Mouse (Mus musculus) heart, adult 18-20 months (tissue): ENCODE results near the gene Gm11009. TPM values are rescaled to one million over a fixed set of nuclear protein-coding genes. Genes with fewer than 3 reads are reported as not detected.
"Not testable (repeated sequence)": the region's sequence is repeated elsewhere in the genome, so short reads cannot be mapped to it uniquely, and the experiment has no call there.

Experiments used
- DNase-seq, 2 experiments: peaks; one replicate each; pipeline ENCODE4 v3.0.0; 2021 to 2022; ENCODE audit warnings: mixed read lengths in 1 of 2
- long read RNA-seq, 2 experiments: library from polyadenylated mRNA; stranded (forward); transcript quantifications; one replicate each; pipeline ENCODE4 v2.0.0; 2021
- total RNA-seq, 2 experiments: library from RNA; stranded (reverse); gene quantifications; 2 replicates each; pipeline ENCODE4 v1.2.3; 2021

Gm11009 gene
- total RNA-seq = not detected
- long read RNA-seq, experiment 1 = 0 reads
- long read RNA-seq, experiment 2 = 0 reads

GRCm38 (mm10) chr2:176319394-176319793 is at the start of gene Gm11009:
Gene Gm11009, minus strand, starts transcription at chr2:176319494.
- not testable (repeated sequence) for DNase-seq

Other genes starting within 250 kb of the Gm11009 start
- gene Gm2004, start 169.7 kb downstream of the Gm11009 start, total RNA-seq = 10 to 100 TPM in 1 of 2 experiments, 1 to 10 TPM in 1; 6.8 to 11.2 TPM
- 1 to 10 TPM; 1.5 to 2.5 TPM for gene 2210418O10Rik, start 92.9 kb downstream of the Gm11009 start, total RNA-seq
- gene Gm14435, start 104.1 kb upstream of the Gm11009 start, total RNA-seq = 10 to 100 TPM; 26.5 to 29.7 TPM
- not detected for gene Gm14434, start 167.3 kb upstream of the Gm11009 start, total RNA-seq
- not detected for gene Zfp967, start 201.6 kb upstream of the Gm11009 start, total RNA-seq